Mouse (Mus musculus) left cerebral cortex, postnatal 14 days (tissue): ENCODE measurements at regions not wholly inside any gene's neighbourhood (a gene's known extent, or its start where the extent isn't known, plus 50 kb on each side); places are given as distances from the start of the nearest gene placed in this dataset.

Source experiments
- DNase-seq, 2 experiments: peaks; one replicate each; pipeline ENCODE4 v3.0.0; 2021 to 2022; ENCODE audit warnings: low spot score in 2 of 2, mixed read lengths in 1 of 2
- intact Hi-C: fragments of 180-260 bp; cut with DNase I; formaldehyde crosslinking; loops from one replicate; pipeline ENCODE4 v1.15.1; 2025

- no peak for DNase-seq
- intact Hi-C loops, result no loop called here
Measured at GRCm38 (mm10) chr12:16049545-16049944, 232.8 kb upstream of the Trib2 start.

GRCm38 (mm10) chr12:16046643-16047042, 229.9 kb upstream of the Trib2 start:
- intact Hi-C loops, result no loop called here
- DNase-seq, result no peak

- DNase-seq, result no peak
- intact Hi-C loops, result no loop called here
Measured at GRCm38 (mm10) chr12:16045791-16046494, 229.2 kb upstream of the Trib2 start.

GRCm38 (mm10) chr12:16043466-16044214, 226.9 kb upstream of the Trib2 start:
- DNase-seq, result no peak
- intact Hi-C loops, result no loop called here

GRCm38 (mm10) chr12:16042362-16042761, 225.6 kb upstream of the Trib2 start:
- DNase-seq, result no peak
- intact Hi-C loops, result no loop called here

- intact Hi-C loops, result no loop called here
- peak in 1 of 2 experiments; percentile 8 for DNase-seq
Measured at GRCm38 (mm10) chr12:16041129-16041528, 224.4 kb upstream of the Trib2 start.

- DNase-seq, result no peak
- intact Hi-C loops, result no loop called here
Measured at GRCm38 (mm10) chr12:16035551-16035950, 218.8 kb upstream of the Trib2 start.

- intact Hi-C loops, result no loop called here
- no peak for DNase-seq
Measured at GRCm38 (mm10) chr12:16034691-16035515, 218.2 kb upstream of the Trib2 start.

GRCm38 (mm10) chr12:16026654-16027053, 209.9 kb upstream of the Trib2 start:
- intact Hi-C loops, result no loop called here
- no peak for DNase-seq

- intact Hi-C loops, result no loop called here
- no peak for DNase-seq
Measured at GRCm38 (mm10) chr12:16023273-16023672, 206.6 kb upstream of the Trib2 start.

- intact Hi-C loops, result no loop called here
- DNase-seq, result no peak
Measured at GRCm38 (mm10) chr12:16021202-16021821, 204.6 kb upstream of the Trib2 start.

GRCm38 (mm10) chr12:16018237-16018636, 201.5 kb upstream of the Trib2 start:
- DNase-seq, result no peak
- intact Hi-C loops, result no loop called here

- DNase-seq, result no peak
- intact Hi-C loops, result no loop called here
Measured at GRCm38 (mm10) chr12:16016621-16017020, 199.9 kb upstream of the Trib2 start.

- DNase-seq, result no peak
- intact Hi-C loops, result no loop called here
Measured at GRCm38 (mm10) chr12:16015596-16015995, 198.9 kb upstream of the Trib2 start.

- DNase-seq, result no peak
- intact Hi-C loops, result no loop called here
Measured at GRCm38 (mm10) chr12:16014679-16015078, 198.0 kb upstream of the Trib2 start.

- no peak for DNase-seq
- intact Hi-C loops, result no loop called here
Measured at GRCm38 (mm10) chr12:16013861-16014630, 197.3 kb upstream of the Trib2 start.

- DNase-seq, result no peak
- intact Hi-C loops, result no loop called here
Measured at GRCm38 (mm10) chr12:16013354-16013753, 196.6 kb upstream of the Trib2 start.

- DNase-seq, result no peak
- intact Hi-C loops, result no loop called here
Measured at GRCm38 (mm10) chr12:16012081-16012480, 195.4 kb upstream of the Trib2 start.
